Mouse (Mus musculus): ENCODE measurements around the gene Rtn4.
"Not testable (repeated sequence)": the region's sequence is repeated elsewhere in the genome, so short reads cannot be mapped to it uniquely, and the experiment has no call there.

DNA sequence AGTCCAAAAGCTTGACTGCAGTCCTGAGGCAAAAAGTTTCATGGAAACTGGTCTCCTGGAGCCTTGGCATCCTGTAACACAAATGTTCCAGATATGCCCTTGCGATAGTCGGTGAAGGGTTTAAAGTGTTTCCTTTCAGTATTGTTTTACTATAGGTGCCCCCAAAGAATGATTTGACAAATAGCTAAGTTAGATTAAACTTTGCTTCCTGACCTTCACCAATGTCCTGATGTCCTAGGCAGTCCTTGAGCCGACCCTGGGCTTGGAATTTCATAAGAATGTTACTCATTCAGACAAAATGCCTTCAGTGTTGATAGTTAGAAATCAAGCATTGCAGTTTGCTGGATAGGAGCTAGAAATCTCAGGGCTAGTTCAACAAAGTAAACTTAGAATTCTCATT, 37.4 kb upstream of the Rtn4 start:
- not testable (repeated sequence) for TF ChIP-seq POLR2A (IDR thresholded peaks at IDR 0.05; ENCODE audit: borderline replicate concordance, extremely low read depth, low read depth, low read length); CTCF (IDR thresholded peaks at IDR 0.05; ENCODE audit: insufficient read depth, low read length)

Measured in lung, adult 2 months (tissue).